Mouse (Mus musculus): ENCODE data around the gene Pip5k1c.

DNA sequence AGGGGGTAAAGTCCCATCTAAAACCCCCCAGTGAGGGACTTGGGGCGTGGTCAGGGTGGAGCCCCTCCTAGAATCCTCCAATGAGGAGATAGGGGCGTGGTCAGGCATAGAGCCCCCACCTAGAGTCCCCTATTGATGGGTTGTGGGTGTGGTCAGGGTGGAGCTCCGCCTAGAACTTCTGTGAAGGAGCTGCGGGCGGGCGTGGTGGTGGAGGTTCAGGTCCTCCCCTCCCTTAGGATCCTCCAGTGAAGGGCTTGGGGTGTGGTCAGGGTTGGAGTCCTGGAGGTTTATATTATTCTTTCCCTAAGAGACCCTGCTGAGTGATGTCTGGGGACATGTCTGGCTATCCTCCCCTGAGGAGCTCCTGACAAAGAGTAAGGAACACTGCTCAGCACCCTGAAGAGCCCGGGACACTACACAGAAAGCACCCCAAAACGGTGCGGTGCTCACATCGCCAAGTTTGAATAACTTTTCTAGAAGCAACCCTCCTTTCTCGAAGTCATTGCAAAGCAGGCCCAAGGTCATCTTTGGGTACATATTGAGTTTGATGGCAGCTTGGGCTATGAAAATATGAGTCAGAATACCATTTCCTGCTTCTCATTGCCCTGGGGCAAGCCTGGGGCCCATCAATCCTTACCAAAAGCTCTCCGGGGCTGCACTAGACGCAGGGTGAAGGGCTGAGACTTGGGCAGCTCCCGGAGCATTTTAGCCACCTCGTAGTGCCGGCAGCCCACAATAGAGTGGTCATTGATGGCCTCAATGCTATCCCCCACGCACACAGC, 48.0 kb downstream of the Pip5k1c start:
- TF ChIP-seq EP300 (IDR thresholded peaks at IDR 0.05) = no peak
- no peak for TF ChIP-seq CTCF (IDR thresholded peaks at IDR 0.05)
